Mouse (Mus musculus): ENCODE results near the gene Gcn1l1. TPM values are rescaled to one million over a fixed set of nuclear protein-coding genes. Genes with fewer than 3 reads are reported as not detected.

Gene Gcn1l1
- total and polyA plus RNA-seq, 2 experiments from 2014 or later, result 22.4 to 74.4 TPM

DNA sequence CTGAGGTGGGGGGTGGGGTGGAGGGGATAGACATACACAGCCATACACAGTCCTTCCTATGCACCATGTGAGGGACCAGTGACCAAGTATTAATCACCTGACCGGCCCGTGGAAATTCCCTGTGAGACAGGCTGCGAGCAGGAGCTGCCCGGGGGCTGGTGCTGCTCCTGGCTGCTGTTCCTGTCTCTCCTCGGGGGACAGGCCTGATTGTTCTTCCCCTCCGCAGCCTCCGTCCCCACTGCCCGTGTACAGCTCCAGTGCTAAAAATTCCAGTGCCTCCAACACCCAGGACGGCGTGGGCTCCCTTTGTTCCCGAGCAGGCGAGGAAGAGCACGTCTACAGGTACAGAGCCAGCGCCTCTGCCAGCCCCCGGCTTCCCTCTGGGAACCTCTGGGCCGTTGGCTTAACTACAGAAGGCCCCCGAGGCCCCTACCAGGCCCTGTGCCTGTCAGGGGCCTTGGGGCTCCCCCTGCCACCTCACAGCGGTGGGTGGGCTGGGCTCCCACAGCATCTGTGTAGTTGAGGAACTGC, 20.3 kb upstream of the Gcn1l1 start:
- Histone ChIP-seq H3K9me3 (ENCODE audit: low read length) (no peaks in the 10 kb centered on the region), H3K9ac (no peak overlapping the region), H3K36me3 (ENCODE audit: insufficient read depth) (peaks cover 14% of the 10 kb centered on the region), H3K4me2 (ENCODE audit: low read depth) (no peak overlapping the region), H3K27me3 (ENCODE audit: insufficient read depth, low read length) (no peaks in the 10 kb centered on the region), H3K4me1 (ENCODE audit: insufficient read depth) (peaks cover 8% of the 10 kb centered on the region), H3K4me3 (ENCODE audit: low read depth, low read length) (no peak overlapping the region), H3K27ac (ENCODE audit: low read depth, low read length) (no peak overlapping the region)
- 60% methylated on average over 18 of the region's 18 CpGs for WGBS
- DNase-seq (no peak), ATAC-seq (no peak)
- TF ChIP-seq CTCF (IDR thresholded peaks at IDR 0.05; ENCODE audit: low read depth), result no peak

- H3K4me2 ChIP-seq (ENCODE audit: low read depth), result no peak overlapping the region
- H3K36me3 ChIP-seq (ENCODE audit: insufficient read depth), result peaks cover 17% of the 10 kb centered on the region
- 89% methylated on average over 14 of the region's 14 CpGs for WGBS
- no peak for DNase-seq
- no peak overlapping the region for H3K9ac ChIP-seq
- no peaks in the 10 kb centered on the region for H3K9me3 ChIP-seq (ENCODE audit: low read length)
- ATAC-seq, result no peak
- H3K27me3 ChIP-seq (ENCODE audit: insufficient read depth, low read length), result no peaks in the 10 kb centered on the region
- no peak overlapping the region for H3K27ac ChIP-seq (ENCODE audit: low read depth, low read length)
- peaks cover 8% of the 10 kb centered on the region for H3K4me1 ChIP-seq (ENCODE audit: insufficient read depth)
- H3K4me3 ChIP-seq (ENCODE audit: low read depth, low read length), result no peak overlapping the region
- TF ChIP-seq CTCF (IDR thresholded peaks at IDR 0.05; ENCODE audit: low read depth), result no peak
These were observed 19.4 kb upstream of the Gcn1l1 start for GRCm38 (mm10) chr5:115545636-115546035.

- Histone ChIP-seq H3K27ac (ENCODE audit: low read depth, low read length) (no peak overlapping the region), H3K4me3 (ENCODE audit: low read depth, low read length) (no peak overlapping the region), H3K4me2 (ENCODE audit: low read depth) (no peak overlapping the region), H3K4me1 (ENCODE audit: insufficient read depth) (peaks cover 8% of the 10 kb centered on the region), H3K36me3 (ENCODE audit: insufficient read depth) (peaks cover 17% of the 10 kb centered on the region), H3K9me3 (ENCODE audit: low read length) (no peaks in the 10 kb centered on the region), H3K27me3 (ENCODE audit: insufficient read depth, low read length) (no peaks in the 10 kb centered on the region), H3K9ac (no peak overlapping the region)
- no peak for TF ChIP-seq CTCF (IDR thresholded peaks at IDR 0.05; ENCODE audit: low read depth)
- ATAC-seq, result no peak
- DNase-seq, result no peak
- 72% methylated on average over 11 of the region's 11 CpGs for WGBS
These were observed 18.5 kb upstream of the Gcn1l1 start for GRCm38 (mm10) chr5:115546536-115546935.

- ATAC-seq (no peak), DNase-seq (no peak)
- Histone ChIP-seq H3K9ac (no peak overlapping the region), H3K4me1 (ENCODE audit: insufficient read depth) (peaks cover 8% of the 10 kb centered on the region), H3K36me3 (ENCODE audit: insufficient read depth) (peaks cover 21% of the 10 kb centered on the region), H3K4me2 (ENCODE audit: low read depth) (no peak overlapping the region), H3K27me3 (ENCODE audit: insufficient read depth, low read length) (no peaks in the 10 kb centered on the region), H3K27ac (ENCODE audit: low read depth, low read length) (no peak overlapping the region), H3K9me3 (ENCODE audit: low read length) (no peaks in the 10 kb centered on the region), H3K4me3 (ENCODE audit: low read depth, low read length) (no peak overlapping the region)
- 34% methylated on average over 6 of the region's 6 CpGs for WGBS
- no peak for TF ChIP-seq CTCF (IDR thresholded peaks at IDR 0.05; ENCODE audit: low read depth)
These were observed 18.0 kb upstream of the Gcn1l1 start for GRCm38 (mm10) chr5:115547014-115547413.

DNA sequence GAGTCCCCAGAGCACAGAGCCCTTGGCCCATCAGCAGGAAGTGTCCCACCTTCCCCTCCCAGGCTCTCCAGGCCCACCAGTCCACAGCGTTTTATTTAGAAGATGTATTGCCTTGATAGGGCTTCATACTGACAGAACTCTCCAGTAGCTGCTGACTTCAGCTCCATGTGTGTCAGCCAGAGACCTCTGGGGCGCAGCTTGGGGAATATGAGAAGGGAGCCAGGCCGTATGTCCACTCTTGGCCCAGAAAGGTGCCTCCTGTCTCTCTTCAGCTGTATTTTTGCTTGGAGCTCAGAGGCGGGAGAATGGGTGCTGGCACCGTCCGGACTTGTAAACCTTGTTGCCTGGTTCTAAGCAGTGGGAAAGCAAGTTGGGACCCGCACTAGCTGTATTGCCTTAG, 17.6 kb upstream of the Gcn1l1 start:
- Histone ChIP-seq H3K4me2 (ENCODE audit: low read depth) (no peak overlapping the region), H3K27ac (ENCODE audit: low read depth, low read length) (no peak overlapping the region), H3K9ac (no peak overlapping the region), H3K27me3 (ENCODE audit: insufficient read depth, low read length) (no peaks in the 10 kb centered on the region), H3K4me3 (ENCODE audit: low read depth, low read length) (no peak overlapping the region), H3K4me1 (ENCODE audit: insufficient read depth) (peaks cover 8% of the 10 kb centered on the region), H3K36me3 (ENCODE audit: insufficient read depth) (peaks cover 24% of the 10 kb centered on the region), H3K9me3 (ENCODE audit: low read length) (no peaks in the 10 kb centered on the region)
- WGBS, result 90% methylated on average over 7 of the region's 7 CpGs
- TF ChIP-seq CTCF (IDR thresholded peaks at IDR 0.05; ENCODE audit: low read depth), result no peak
- DNase-seq (no peak), ATAC-seq (no peak)

GRCm38 (mm10) chr5:115548501-115549285, 16.4 kb upstream of the Gcn1l1 start:
- no peaks in the 10 kb centered on the region for H3K27me3 ChIP-seq (ENCODE audit: insufficient read depth, low read length)
- no peak for TF ChIP-seq CTCF (IDR thresholded peaks at IDR 0.05; ENCODE audit: low read depth)
- H3K9me3 ChIP-seq (ENCODE audit: low read length), result no peaks in the 10 kb centered on the region
- H3K27ac ChIP-seq (ENCODE audit: low read depth, low read length), result no peak overlapping the region
- ATAC-seq (no peak), DNase-seq (no peak)
- H3K9ac ChIP-seq, result no peak overlapping the region
- no peak overlapping the region for H3K4me2 ChIP-seq (ENCODE audit: low read depth)
- peaks cover 3% of the 10 kb centered on the region for H3K4me1 ChIP-seq (ENCODE audit: insufficient read depth)
- WGBS, result 94% methylated on average over 18 of the region's 18 CpGs
- no peak overlapping the region for H3K4me3 ChIP-seq (ENCODE audit: low read depth, low read length)
- H3K36me3 ChIP-seq (ENCODE audit: insufficient read depth), result peaks cover 31% of the 10 kb centered on the region

DNA sequence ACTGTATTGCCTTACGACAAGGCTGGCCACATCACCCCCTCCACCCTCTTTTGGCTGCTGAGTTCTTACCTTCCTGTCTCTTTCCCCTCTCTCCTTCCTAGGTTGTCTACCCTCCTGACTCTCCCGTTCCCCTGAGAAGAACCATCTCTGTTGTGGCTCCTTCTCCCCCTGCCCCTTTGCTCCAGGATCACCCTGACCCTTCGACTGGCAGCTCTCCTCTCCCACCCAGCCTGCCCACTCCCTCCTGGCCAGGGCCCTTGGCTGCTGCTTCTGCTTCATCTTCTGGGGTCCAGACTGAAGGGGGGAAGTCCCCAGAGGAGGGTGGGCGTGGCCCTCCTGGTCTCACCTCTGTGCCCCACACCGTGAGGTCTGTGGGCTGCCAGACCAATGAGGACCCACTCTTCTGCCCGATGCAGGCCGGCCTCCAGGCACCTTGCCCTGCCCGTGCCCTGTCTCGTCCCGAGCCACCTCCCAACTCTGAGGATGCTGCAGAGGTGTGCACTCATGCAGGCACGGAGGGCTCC, 14.5 kb upstream of the Gcn1l1 start:
- H3K36me3 ChIP-seq (ENCODE audit: insufficient read depth), result peaks cover 35% of the 10 kb centered on the region
- H3K27me3 ChIP-seq (ENCODE audit: insufficient read depth, low read length), result no peaks in the 10 kb centered on the region
- TF ChIP-seq CTCF (IDR thresholded peaks at IDR 0.05; ENCODE audit: low read depth), result no peak
- DNase-seq, result no peak
- H3K4me1 ChIP-seq (ENCODE audit: insufficient read depth), result no peaks in the 10 kb centered on the region
- H3K9me3 ChIP-seq (ENCODE audit: low read length), result no peaks in the 10 kb centered on the region
- H3K4me2 ChIP-seq (ENCODE audit: low read depth), result no peak overlapping the region
- no peak overlapping the region for H3K4me3 ChIP-seq (ENCODE audit: low read depth, low read length)
- WGBS, result 84% methylated on average over 11 of the region's 11 CpGs
- H3K27ac ChIP-seq (ENCODE audit: low read depth, low read length), result no peak overlapping the region
- H3K9ac ChIP-seq, result no peak overlapping the region
- no peak for ATAC-seq

All from forebrain, postnatal 0 days (tissue).